In genomic region chr6:122505545-122505944, GRCm38 (mm10) we compare ENCODE assay signal across 11 mouse cellular contexts. TPM values are rescaled to one million over a fixed set of nuclear protein-coding genes. Genes with fewer than 3 reads are reported as not detected.
DNase-seq lines count a peak whose midpoint lies in the region; ATAC-seq and TF ChIP-seq lines count a peak whose summit lies in the region.
"Had no signal": no experiment of that assay in that cellular context is flagged by ENCODE, and none has a peak within 500 bp of the region (broad histone marks: within the 10 kb centered on the region; RNA-seq: fewer than 3 reads in every experiment).

Mfap5 (plus strand) TSS chr6:122505845.

- intact Hi-C loops in heart, adult 2 months (cut with DNase I) = no loop called here
- intact Hi-C loops in gastrocnemius, postnatal 36 days (cut with DNase I) = no loop called here

- no peak for TF ChIP-seq POLR2A in heart, adult 2 months (IDR thresholded peaks at IDR 0.05; ENCODE audit: insufficient read depth, low read depth, low read length)

- TF ChIP-seq CTCF in heart, adult 2 months (IDR thresholded peaks at IDR 0.05) = no peak
- TF ChIP-seq CTCF in lung, postnatal 0 days (IDR thresholded peaks at IDR 0.05) = no peak

- no peaks in the 10 kb centered on the region for H3K9me3 ChIP-seq in lung, postnatal 0 days (ENCODE audit: low read length)
- no peaks in the 10 kb centered on the region for H3K9me3 ChIP-seq in stomach, embryonic 15.5 days
- no peaks in the 10 kb centered on the region for H3K9me3 ChIP-seq in midbrain, embryonic 16.5 days (replicated peaks; ENCODE audit: control insufficient read depth, low read length, poor library complexity, severe bottlenecking)
- H3K9me3 ChIP-seq: midbrain, embryonic 15.5 days had no signal

- no peak for DNase-seq in heart, adult 2 months
- no peak for DNase-seq in heart, adult 9 months (ENCODE audit: low spot score in 2 of 2)
- DNase-seq in lung, postnatal 0 days (ENCODE audit: low spot score) = no peak
- no peak for DNase-seq in lung, postnatal 36 days
- no peak for DNase-seq in gastrocnemius, postnatal 36 days
- no peak for DNase-seq in embryo, embryonic 11 days
- DNase-seq: cerebellum, postnatal 25 days; kidney, adult 8-10 months had no signal

- peaks cover 2% of the 10 kb centered on the region; the same call in 1 of the 2 replicates for H3K4me1 ChIP-seq in heart, adult 2 months (ENCODE audit: control insufficient read depth, insufficient read depth, low read length)
- no peaks in the 10 kb centered on the region for H3K4me1 ChIP-seq in lung, postnatal 0 days (ENCODE audit: insufficient read depth, low read depth, low read length)
- no peaks in the 10 kb centered on the region for H3K4me1 ChIP-seq in stomach, embryonic 15.5 days
- no peaks in the 10 kb centered on the region for H3K4me1 ChIP-seq in midbrain, embryonic 16.5 days (ENCODE audit: control insufficient read depth, insufficient read depth, low read length)
- H3K4me1 ChIP-seq: midbrain, embryonic 15.5 days had no signal

- 79% methylated on average over 3 of the region's 3 CpGs for WGBS in heart, adult 2 months
- WGBS in lung, postnatal 0 days = 82% methylated on average over 3 of the region's 3 CpGs
- 78% methylated on average over 3 of the region's 3 CpGs for WGBS in stomach, embryonic 15.5 days
- 95% methylated on average over 3 of the region's 3 CpGs for WGBS in midbrain, embryonic 16.5 days

- TF ChIP-seq EP300 in heart, adult 2 months (IDR thresholded peaks at IDR 0.05; ENCODE audit: insufficient read depth, low read depth, low read length) = no peak
- no peak for TF ChIP-seq EP300 in lung, postnatal 0 days (IDR thresholded peaks at IDR 0.05)

- H3K4me3 ChIP-seq in heart, adult 2 months = no peak within 1 kb of the TSS
- no peak within 1 kb of the TSS for H3K4me3 ChIP-seq in lung, postnatal 0 days (ENCODE audit: low read depth, low read length)
- H3K4me3 ChIP-seq in stomach, embryonic 15.5 days (replicated peaks) = no peak within 1 kb of the TSS
- H3K4me3 ChIP-seq in midbrain, embryonic 16.5 days (ENCODE audit: low read depth, low read length) = no peak within 1 kb of the TSS
- H3K4me3 ChIP-seq: midbrain, embryonic 15.5 days had no signal

- H3K79me2 ChIP-seq in heart, adult 2 months (replicated peaks; ENCODE audit: control insufficient read depth, insufficient read depth, low read length) = no peaks in the 10 kb centered on the region

- no peaks in the 10 kb centered on the region for H3K27me3 ChIP-seq in heart, adult 2 months (ENCODE audit: control insufficient read depth, insufficient read depth, low read length)
- no peaks in the 10 kb centered on the region for H3K27me3 ChIP-seq in lung, postnatal 0 days (replicated peaks; ENCODE audit: insufficient read depth, low read length)
- no peaks in the 10 kb centered on the region for H3K27me3 ChIP-seq in stomach, embryonic 15.5 days (replicated peaks)
- H3K27me3 ChIP-seq in midbrain, embryonic 16.5 days (ENCODE audit: control insufficient read depth, insufficient read depth, low read depth, low read length) = no peaks in the 10 kb centered on the region
- H3K27me3 ChIP-seq: midbrain, embryonic 15.5 days had no signal

- ATAC-seq in lung, postnatal 0 days = no peak
- ATAC-seq in stomach, embryonic 15.5 days (ENCODE audit: insufficient read depth, low FRiP score, low read depth) = no peak
- ATAC-seq in midbrain, embryonic 16.5 days = no peak
- ATAC-seq: midbrain, embryonic 15.5 days had no signal

- no peak within 1 kb of the TSS for H3K9ac ChIP-seq in heart, adult 2 months (ENCODE audit: low read depth, low read length)
- no peak within 1 kb of the TSS for H3K9ac ChIP-seq in lung, postnatal 0 days (replicated peaks; ENCODE audit: low read depth)
- no peak within 1 kb of the TSS for H3K9ac ChIP-seq in stomach, embryonic 15.5 days
- H3K9ac ChIP-seq in midbrain, embryonic 16.5 days (ENCODE audit: low read depth, low read length) = no peak within 1 kb of the TSS
- H3K9ac ChIP-seq: midbrain, embryonic 15.5 days had no signal

- H3K4me2 ChIP-seq in lung, postnatal 0 days (replicated peaks; ENCODE audit: low read depth, low read length) = no peak within 1 kb of the TSS
- H3K4me2 ChIP-seq in stomach, embryonic 15.5 days = no peak within 1 kb of the TSS
- no peak within 1 kb of the TSS for H3K4me2 ChIP-seq in midbrain, embryonic 16.5 days (ENCODE audit: low read length)
- H3K4me2 ChIP-seq: midbrain, embryonic 15.5 days had no signal

- H3K27ac ChIP-seq in heart, adult 2 months = no peak within 1 kb of the TSS
- H3K27ac ChIP-seq in lung, postnatal 0 days (ENCODE audit: low read length) = no peak within 1 kb of the TSS
- no peak within 1 kb of the TSS for H3K27ac ChIP-seq in stomach, embryonic 15.5 days
- H3K27ac ChIP-seq in midbrain, embryonic 16.5 days (ENCODE audit: low read length) = no peak within 1 kb of the TSS
- H3K27ac ChIP-seq: midbrain, embryonic 15.5 days had no signal

- H3K36me3 ChIP-seq in heart, adult 2 months (ENCODE audit: control insufficient read depth, insufficient read depth, low read length) = no peaks in the 10 kb centered on the region
- H3K36me3 ChIP-seq in lung, postnatal 0 days (ENCODE audit: insufficient read depth, low read length) = no peaks in the 10 kb centered on the region
- H3K36me3 ChIP-seq in stomach, embryonic 15.5 days = no peaks in the 10 kb centered on the region
- no peaks in the 10 kb centered on the region for H3K36me3 ChIP-seq in midbrain, embryonic 16.5 days (ENCODE audit: control insufficient read depth, insufficient read depth, low read length)
- H3K36me3 ChIP-seq: midbrain, embryonic 15.5 days had no signal

RNA-seq across cellular contexts. Expression of gene Mfap5, which starts in this region (rescaled TPM):
- total RNA-seq in heart, adult 2 months (2021) = 10 to 100 TPM; 20.5 to 22.4 TPM
- polyA plus RNA-seq in heart, adult 2 months (2012; rRNA removed) = 113 and 156 TPM in 2 replicates
- polyA plus RNA-seq in lung, postnatal 0 days (2015; fragmentation: Nextera tagmentation; extraction: Ambion mirVana) = 54.3 and 55.4 TPM in 2 replicates
- 10 to 100 TPM; 36.4 to 38.2 TPM for total RNA-seq in gastrocnemius, postnatal 36 days (2021)
- polyA plus RNA-seq in stomach, embryonic 15.5 days (2015; fragmentation: Nextera tagmentation; extraction: Ambion mirVana) = 41.8 and 50.3 TPM in 2 replicates
- 3.6 and 4.1 TPM in 2 replicates for polyA plus RNA-seq in midbrain, embryonic 16.5 days (2015; fragmentation: Nextera tagmentation; extraction: Ambion mirVana)
